Mouse (Mus musculus): ENCODE results near the gene Cdc42ep4. TPM values are rescaled to one million over a fixed set of nuclear protein-coding genes. Genes with fewer than 3 reads are reported as not detected.

Gene Cdc42ep4
- polyA plus RNA-seq, 1 experiment: 32.4 TPM

DNA sequence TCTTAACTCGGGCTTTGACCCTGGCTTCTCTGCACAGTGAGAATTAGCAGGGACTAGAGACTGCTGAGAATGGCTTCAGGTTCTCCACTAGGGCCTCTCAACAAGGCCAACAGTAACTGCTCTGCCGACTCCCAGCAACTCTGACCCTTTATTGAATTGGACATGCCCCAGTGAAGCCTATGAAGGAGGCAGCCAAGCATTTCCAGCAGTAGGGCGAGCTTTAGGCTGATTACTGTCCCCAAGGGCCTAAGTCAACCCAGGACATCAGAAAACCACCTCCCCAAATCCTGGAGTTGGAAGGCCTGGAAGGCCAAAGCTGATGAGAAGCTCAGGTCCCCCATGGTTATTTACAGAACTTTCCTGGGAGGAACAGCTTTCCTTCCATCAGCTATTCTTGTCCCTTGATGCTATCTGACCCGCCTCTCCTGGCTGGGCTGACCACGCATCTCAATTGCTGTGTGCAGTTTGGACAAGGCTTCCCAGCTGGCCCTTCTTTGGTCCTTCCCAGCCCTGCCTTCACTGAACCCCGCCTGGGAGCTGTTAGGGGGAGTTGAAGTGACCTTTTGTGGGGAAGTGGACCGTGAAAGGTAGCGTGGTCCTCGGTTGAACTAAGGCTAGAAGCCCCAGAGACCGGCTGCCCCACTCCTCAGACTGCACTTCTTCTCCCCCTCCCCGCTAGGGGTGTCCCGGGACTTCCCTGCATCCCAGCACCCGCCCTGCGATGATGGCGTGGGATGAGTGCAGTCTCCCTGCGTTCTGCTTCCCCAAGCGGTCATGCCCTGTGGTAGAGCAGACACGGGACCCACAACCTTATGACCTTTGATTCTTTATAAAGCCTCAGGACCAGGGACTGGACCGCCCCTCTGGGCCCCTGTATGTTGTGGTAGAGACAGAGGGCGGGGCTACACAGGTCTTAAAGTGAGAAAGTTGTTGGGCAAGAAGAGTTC is 27.3 kb upstream of the Cdc42ep4 start:
- Histone ChIP-seq H3K27me3 (ENCODE audit: control insufficient read depth, insufficient read depth, low read length, poor library complexity, severe bottlenecking) (no peaks in the 10 kb centered on the region), H3K27ac (ENCODE audit: insufficient read depth, low read length) (no peak overlapping the region), H3K9ac (ENCODE audit: low read depth, poor library complexity, severe bottlenecking) (0 out of 2 replicates have a peak overlapping the region, but pooled peaks have one; percentile 6), H3K4me1 (ENCODE audit: control insufficient read depth, insufficient read depth, low read length) (peaks cover 4% of the 10 kb centered on the region), H3K36me3 (ENCODE audit: control insufficient read depth, insufficient read depth, low read length, poor library complexity, severe bottlenecking) (no peaks in the 10 kb centered on the region), H3K4me3 (ENCODE audit: low read depth, low read length) (peak overlapping the region; percentile 36), H3K9me3 (replicated peaks; ENCODE audit: control insufficient read depth, insufficient read depth, low read length, poor library complexity, severe bottlenecking) (no peaks in the 10 kb centered on the region)
- no peak for TF ChIP-seq CTCF (IDR thresholded peaks at IDR 0.05; ENCODE audit: low read depth, low read length)
- TF ChIP-seq EP300 (IDR thresholded peaks at IDR 0.05; ENCODE audit: insufficient read depth, low read depth, low read length): no peak
- no peak for TF ChIP-seq POLR2A (IDR thresholded peaks at IDR 0.05; ENCODE audit: insufficient read depth, low read length)

DNA sequence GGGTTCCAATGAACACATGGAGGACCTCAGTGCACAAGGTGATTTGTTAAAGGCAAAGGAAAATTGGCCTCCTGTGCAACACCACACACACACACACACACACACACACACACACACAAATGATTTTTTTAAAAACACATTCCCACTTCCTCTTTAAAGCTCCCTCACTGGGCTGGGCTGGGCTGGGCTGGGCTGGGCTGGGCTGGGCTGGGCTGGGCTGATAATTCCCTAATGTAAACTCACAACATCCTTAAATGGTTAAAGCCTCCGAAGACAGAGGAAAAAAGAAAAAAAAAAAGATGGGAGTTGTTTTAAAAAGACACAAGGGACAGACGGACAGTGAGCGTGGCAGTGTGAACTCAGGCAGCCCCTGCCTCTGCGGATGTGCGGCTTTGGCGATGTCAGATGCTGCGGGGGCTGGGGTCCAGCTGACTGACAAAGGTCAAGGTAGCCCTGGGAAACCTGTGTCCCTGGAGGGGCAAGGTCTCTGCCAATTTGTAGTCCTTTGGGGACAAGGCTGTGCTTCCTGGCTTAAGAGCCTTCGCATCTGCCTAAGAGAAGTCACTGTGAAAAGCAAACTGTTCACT is 26.3 kb upstream of the Cdc42ep4 start:
- peaks cover 4% of the 10 kb centered on the region for H3K4me1 ChIP-seq (ENCODE audit: control insufficient read depth, insufficient read depth, low read length)
- H3K27ac ChIP-seq (ENCODE audit: insufficient read depth, low read length): no peak overlapping the region
- H3K9ac ChIP-seq (ENCODE audit: low read depth, poor library complexity, severe bottlenecking): no peak overlapping the region
- no peak for TF ChIP-seq CTCF (IDR thresholded peaks at IDR 0.05; ENCODE audit: low read depth, low read length)
- no peak for TF ChIP-seq EP300 (IDR thresholded peaks at IDR 0.05; ENCODE audit: insufficient read depth, low read depth, low read length)
- no peak for TF ChIP-seq POLR2A (IDR thresholded peaks at IDR 0.05; ENCODE audit: insufficient read depth, low read length)
- H3K4me3 ChIP-seq (ENCODE audit: low read depth, low read length): no peak overlapping the region
- no peaks in the 10 kb centered on the region for H3K27me3 ChIP-seq (ENCODE audit: control insufficient read depth, insufficient read depth, low read length, poor library complexity, severe bottlenecking)
- H3K9me3 ChIP-seq (replicated peaks; ENCODE audit: control insufficient read depth, insufficient read depth, low read length, poor library complexity, severe bottlenecking): no peaks in the 10 kb centered on the region
- no peaks in the 10 kb centered on the region for H3K36me3 ChIP-seq (ENCODE audit: control insufficient read depth, insufficient read depth, low read length, poor library complexity, severe bottlenecking)

DNA sequence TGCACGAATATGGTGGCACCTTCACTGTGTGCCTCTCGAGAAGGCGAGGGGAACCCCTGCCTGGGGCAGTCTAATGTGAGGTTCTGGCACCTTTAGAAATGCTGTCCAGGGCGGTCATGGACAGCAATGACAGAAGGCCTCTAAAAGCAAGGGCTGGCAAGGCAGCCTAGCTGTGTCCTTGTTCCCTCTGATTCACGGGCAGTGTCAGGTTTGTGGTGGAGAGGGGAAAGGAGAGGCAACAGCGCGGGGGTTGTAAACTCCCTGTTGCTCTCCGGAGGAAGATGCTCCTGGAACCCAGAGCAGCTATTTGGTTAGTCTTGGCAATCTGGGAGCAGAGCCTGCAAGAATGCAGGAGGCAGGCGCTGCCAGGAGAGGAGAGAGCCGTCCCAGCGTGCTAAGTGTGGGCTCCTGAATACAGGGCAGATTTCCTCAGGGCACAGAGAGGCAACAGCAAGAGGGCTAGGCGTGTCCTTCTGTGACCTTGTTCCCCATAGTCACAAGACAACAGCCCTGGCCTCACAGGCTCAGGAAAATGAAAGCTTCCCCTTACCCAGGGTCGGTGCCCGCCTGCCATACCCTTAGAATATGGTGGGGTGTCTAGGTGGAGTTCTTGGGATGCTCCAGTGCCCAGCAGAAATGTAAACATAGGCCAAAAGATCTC is 25.3 kb upstream of the Cdc42ep4 start:
- H3K27ac ChIP-seq (ENCODE audit: insufficient read depth, low read length): no peak overlapping the region
- no peak for TF ChIP-seq EP300 (IDR thresholded peaks at IDR 0.05; ENCODE audit: insufficient read depth, low read depth, low read length)
- no peak for TF ChIP-seq POLR2A (IDR thresholded peaks at IDR 0.05; ENCODE audit: insufficient read depth, low read length)
- H3K27me3 ChIP-seq (ENCODE audit: control insufficient read depth, insufficient read depth, low read length, poor library complexity, severe bottlenecking): no peaks in the 10 kb centered on the region
- H3K4me1 ChIP-seq (ENCODE audit: control insufficient read depth, insufficient read depth, low read length): peaks cover 4% of the 10 kb centered on the region
- H3K9me3 ChIP-seq (replicated peaks; ENCODE audit: control insufficient read depth, insufficient read depth, low read length, poor library complexity, severe bottlenecking): no peaks in the 10 kb centered on the region
- H3K4me3 ChIP-seq (ENCODE audit: low read depth, low read length): no peak overlapping the region
- H3K9ac ChIP-seq (ENCODE audit: low read depth, poor library complexity, severe bottlenecking): no peak overlapping the region
- H3K36me3 ChIP-seq (ENCODE audit: control insufficient read depth, insufficient read depth, low read length, poor library complexity, severe bottlenecking): no peaks in the 10 kb centered on the region

DNA sequence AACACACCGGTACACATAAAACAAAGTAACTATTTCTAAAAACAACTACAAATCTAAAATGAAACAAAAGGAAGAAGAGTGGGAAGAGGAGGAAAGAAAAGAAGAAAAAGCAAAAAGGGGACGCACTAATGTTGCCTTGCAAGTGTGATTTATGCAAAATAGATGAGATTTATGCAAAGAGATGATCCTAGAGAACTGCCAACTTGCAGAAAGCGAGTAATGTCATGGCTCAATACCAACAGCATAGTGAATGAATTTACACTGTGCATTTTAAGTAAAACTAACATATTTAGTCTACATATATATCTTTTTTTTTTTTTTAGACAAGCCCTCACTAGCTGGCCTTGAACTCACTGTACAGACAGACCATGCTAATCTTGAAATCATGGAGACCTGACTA is 23.1 kb upstream of the Cdc42ep4 start:
- H3K36me3 ChIP-seq (ENCODE audit: control insufficient read depth, insufficient read depth, low read length, poor library complexity, severe bottlenecking): no peaks in the 10 kb centered on the region
- no peak overlapping the region for H3K27ac ChIP-seq (ENCODE audit: insufficient read depth, low read length)
- no peaks in the 10 kb centered on the region for H3K9me3 ChIP-seq (replicated peaks; ENCODE audit: control insufficient read depth, insufficient read depth, low read length, poor library complexity, severe bottlenecking)

DNA sequence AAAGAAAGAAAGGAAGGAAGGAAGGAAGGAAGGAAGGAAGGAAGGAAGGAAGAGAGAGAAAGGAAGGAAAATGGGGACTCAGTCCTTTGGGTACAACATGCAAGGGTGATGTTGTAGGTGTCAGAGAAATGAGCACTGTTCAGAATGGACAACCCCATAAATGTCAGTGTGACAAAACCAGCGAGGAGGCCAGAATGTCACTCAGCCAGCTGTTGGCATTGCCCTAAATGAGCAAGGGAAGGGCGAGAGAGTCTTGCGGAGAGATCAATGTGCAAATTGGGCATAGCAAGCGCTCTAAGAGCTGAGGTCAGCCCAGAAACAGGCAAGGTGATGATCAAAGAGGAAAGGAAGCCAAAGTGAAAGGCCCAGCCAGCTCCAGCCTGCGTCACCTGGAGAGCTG is 21.5 kb upstream of the Cdc42ep4 start:
- Histone ChIP-seq H3K27ac (ENCODE audit: insufficient read depth, low read length) (no peak overlapping the region), H3K4me3 (ENCODE audit: low read depth, low read length) (no peak overlapping the region), H3K4me1 (ENCODE audit: control insufficient read depth, insufficient read depth, low read length) (no peaks in the 10 kb centered on the region), H3K9me3 (replicated peaks; ENCODE audit: control insufficient read depth, insufficient read depth, low read length, poor library complexity, severe bottlenecking) (no peaks in the 10 kb centered on the region), H3K36me3 (ENCODE audit: control insufficient read depth, insufficient read depth, low read length, poor library complexity, severe bottlenecking) (no peaks in the 10 kb centered on the region), H3K9ac (ENCODE audit: low read depth, poor library complexity, severe bottlenecking) (no peak overlapping the region), H3K27me3 (ENCODE audit: control insufficient read depth, insufficient read depth, low read length, poor library complexity, severe bottlenecking) (no peaks in the 10 kb centered on the region)
- TF ChIP-seq CTCF (IDR thresholded peaks at IDR 0.05; ENCODE audit: low read depth, low read length): no peak
- TF ChIP-seq EP300 (IDR thresholded peaks at IDR 0.05; ENCODE audit: insufficient read depth, low read depth, low read length): no peak
- no peak for TF ChIP-seq POLR2A (IDR thresholded peaks at IDR 0.05; ENCODE audit: insufficient read depth, low read length)

More for the DNA sequence above, 23.1 kb upstream of the Cdc42ep4 start:
- Histone ChIP-seq H3K27me3 (ENCODE audit: control insufficient read depth, insufficient read depth, low read length, poor library complexity, severe bottlenecking) (no peaks in the 10 kb centered on the region), H3K9ac (ENCODE audit: low read depth, poor library complexity, severe bottlenecking) (no peak overlapping the region), H3K4me3 (ENCODE audit: low read depth, low read length) (no peak overlapping the region), H3K4me1 (ENCODE audit: control insufficient read depth, insufficient read depth, low read length) (no peaks in the 10 kb centered on the region)
- no peak for TF ChIP-seq POLR2A (IDR thresholded peaks at IDR 0.05; ENCODE audit: insufficient read depth, low read length)
- TF ChIP-seq EP300 (IDR thresholded peaks at IDR 0.05; ENCODE audit: insufficient read depth, low read depth, low read length): no peak
- TF ChIP-seq CTCF (IDR thresholded peaks at IDR 0.05; ENCODE audit: low read depth, low read length): no peak

All from ES-Bruce4 (cell line).